Mouse (Mus musculus): ENCODE results near the gene Fhit. TPM values are rescaled to one million over a fixed set of nuclear protein-coding genes. Genes with fewer than 3 reads are reported as not detected.

Fhit gene
- polyA plus RNA-seq, 1 experiment = 0.25 TPM

DNA sequence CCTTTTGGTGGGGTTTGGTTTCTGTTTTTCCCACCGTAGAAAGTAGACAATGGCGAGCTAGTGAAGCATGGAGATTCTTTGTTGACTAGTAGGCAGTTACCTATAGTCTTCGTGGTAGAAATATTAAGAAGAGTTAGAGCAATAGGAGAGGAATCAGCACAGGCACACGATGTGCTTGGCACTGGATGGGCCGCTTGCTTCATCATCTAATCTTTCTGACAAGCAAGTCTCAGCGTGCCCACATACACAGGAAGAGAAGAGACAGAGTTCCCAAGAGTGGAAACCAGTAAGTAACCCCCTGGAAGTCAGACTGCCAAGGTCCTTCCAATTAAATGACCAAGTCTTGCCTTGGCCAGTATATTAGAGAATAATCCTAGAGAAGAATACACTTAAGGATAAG is 797.6 kb downstream of the Fhit start:
- peaks cover 3% of the 10 kb centered on the region for H3K27me3 ChIP-seq (replicated peaks)
- TF ChIP-seq GATA1 (IDR thresholded peaks at IDR 0.05; ENCODE audit: borderline replicate concordance, low read length) (no peak), FLI1 (IDR thresholded peaks at IDR 0.05; ENCODE audit: low read length) (no peak)
- H3K9me3 ChIP-seq = no peaks in the 10 kb centered on the region
- H3K4me1 ChIP-seq = peaks cover 19% of the 10 kb centered on the region
- no peak overlapping the region for H3K4me3 ChIP-seq (replicated peaks)
- no peaks in the 10 kb centered on the region for H3K36me3 ChIP-seq (replicated peaks; ENCODE audit: low read length)

GRCm38 (mm10) chr14:10363306-10363705 is 798.5 kb downstream of the Fhit start:
- Histone ChIP-seq H3K9me3 (no peaks in the 10 kb centered on the region), H3K4me1 (peaks cover 9% of the 10 kb centered on the region), H3K4me3 (replicated peaks) (no peak overlapping the region), H3K36me3 (replicated peaks; ENCODE audit: low read length) (no peaks in the 10 kb centered on the region), H3K27me3 (replicated peaks) (no peaks in the 10 kb centered on the region)
- no peak for TF ChIP-seq FLI1 (IDR thresholded peaks at IDR 0.05; ENCODE audit: low read length)
- TF ChIP-seq GATA1 (IDR thresholded peaks at IDR 0.05; ENCODE audit: borderline replicate concordance, low read length) = no peak

- Histone ChIP-seq H3K4me3 (replicated peaks) (no peak overlapping the region), H3K27me3 (replicated peaks) (no peaks in the 10 kb centered on the region), H3K9me3 (no peaks in the 10 kb centered on the region), H3K36me3 (replicated peaks; ENCODE audit: low read length) (no peaks in the 10 kb centered on the region), H3K4me1 (peaks cover 3% of the 10 kb centered on the region; the same call in 1 of the 2 replicates)
- no peak for TF ChIP-seq GATA1 (IDR thresholded peaks at IDR 0.05; ENCODE audit: borderline replicate concordance, low read length)
- TF ChIP-seq FLI1 (IDR thresholded peaks at IDR 0.05; ENCODE audit: low read length) = no peak
Observed at GRCm38 (mm10) chr14:10345905-10346304, 815.9 kb downstream of the Fhit start.

DNA sequence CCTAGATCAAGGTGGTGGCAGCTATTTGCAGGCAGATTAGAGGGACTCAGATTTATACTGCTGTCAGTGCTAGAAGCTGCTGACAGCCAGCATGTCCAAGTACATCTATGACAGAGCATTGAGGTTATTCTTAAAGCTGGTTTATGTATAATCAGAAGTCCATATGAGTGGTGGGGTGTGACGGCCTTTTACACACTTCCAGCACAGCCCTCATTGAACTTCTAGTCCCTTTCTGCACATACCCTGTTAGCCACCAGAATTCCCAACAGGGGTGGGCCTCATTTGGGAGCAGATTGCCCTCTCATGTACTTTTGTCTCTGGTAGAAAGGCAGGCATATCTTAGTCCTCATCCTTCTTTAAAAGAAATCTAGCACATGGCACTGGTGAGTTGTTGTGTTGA is 817.8 kb downstream of the Fhit start:
- no peaks in the 10 kb centered on the region for H3K27me3 ChIP-seq (replicated peaks)
- H3K36me3 ChIP-seq (replicated peaks; ENCODE audit: low read length) = no peaks in the 10 kb centered on the region

DNA sequence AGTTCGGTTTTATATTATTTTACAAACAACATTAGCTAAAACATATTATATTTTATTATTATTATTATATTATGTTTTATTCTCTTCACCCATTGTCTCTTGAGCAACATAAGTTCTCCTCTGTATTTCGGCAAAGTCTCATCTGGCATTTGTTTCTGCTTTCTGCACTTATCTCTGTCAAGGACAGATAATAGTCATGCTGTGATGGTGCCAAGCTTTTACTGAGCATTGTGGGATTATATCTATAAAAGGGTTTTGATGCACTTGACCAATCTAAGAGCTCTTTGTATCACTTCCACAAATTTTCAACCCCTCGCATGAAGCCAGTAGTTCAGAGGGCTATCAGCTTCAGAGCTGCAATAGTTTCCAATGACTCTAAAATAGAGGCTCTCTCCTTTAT is 845.1 kb downstream of the Fhit start:
- Histone ChIP-seq H3K4me3 (replicated peaks) (no peak overlapping the region), H3K27me3 (replicated peaks) (no peaks in the 10 kb centered on the region), H3K9me3 (no peaks in the 10 kb centered on the region), H3K36me3 (replicated peaks; ENCODE audit: low read length) (no peaks in the 10 kb centered on the region), H3K4me1 (no peaks in the 10 kb centered on the region)
- TF ChIP-seq GATA1 (IDR thresholded peaks at IDR 0.05; ENCODE audit: borderline replicate concordance, low read length) (no peak), FLI1 (IDR thresholded peaks at IDR 0.05; ENCODE audit: low read length) (no peak)

More for the DNA sequence above, 817.8 kb downstream of the Fhit start:
- Histone ChIP-seq H3K4me1 (peaks cover 3% of the 10 kb centered on the region; the same call in 1 of the 2 replicates), H3K9me3 (no peaks in the 10 kb centered on the region), H3K4me3 (replicated peaks) (no peak overlapping the region)
- TF ChIP-seq GATA1 (IDR thresholded peaks at IDR 0.05; ENCODE audit: borderline replicate concordance, low read length) (no peak), FLI1 (IDR thresholded peaks at IDR 0.05; ENCODE audit: low read length) (no peak)

- Histone ChIP-seq H3K27me3 (replicated peaks) (no peaks in the 10 kb centered on the region), H3K9me3 (peaks cover 3% of the 10 kb centered on the region; the same call in 1 of the 2 replicates)
Observed at GRCm38 (mm10) chr14:10312190-10312589, 849.6 kb downstream of the Fhit start.

DNA sequence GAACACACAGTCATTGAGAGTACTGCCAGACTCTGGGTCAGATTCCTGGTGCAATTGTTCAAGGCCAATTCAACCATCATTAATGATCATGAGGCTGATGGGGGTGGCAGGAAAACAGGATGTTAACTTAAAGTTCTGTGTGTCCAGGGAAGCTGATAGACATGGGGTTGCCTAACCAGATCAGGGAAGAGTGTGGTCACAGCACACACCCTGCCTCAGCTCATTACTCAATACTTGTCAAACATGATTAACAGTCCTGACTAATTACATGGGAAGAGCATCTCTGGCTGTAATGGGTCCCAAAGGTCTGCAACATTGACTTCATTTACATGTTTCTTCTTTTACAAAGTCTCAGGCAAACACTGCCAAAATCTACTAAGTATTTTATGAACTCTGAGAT is 856.5 kb downstream of the Fhit start:
- Histone ChIP-seq H3K4me1 (peaks cover 5% of the 10 kb centered on the region; the same call in 1 of the 2 replicates), H3K9me3 (no peaks in the 10 kb centered on the region), H3K27me3 (replicated peaks) (no peaks in the 10 kb centered on the region), H3K36me3 (replicated peaks; ENCODE audit: low read length) (no peaks in the 10 kb centered on the region), H3K4me3 (replicated peaks) (no peak overlapping the region)
- TF ChIP-seq GATA1 (IDR thresholded peaks at IDR 0.05; ENCODE audit: borderline replicate concordance, low read length) (no peak), FLI1 (IDR thresholded peaks at IDR 0.05; ENCODE audit: low read length) (no peak)

More at GRCm38 (mm10) chr14:10312190-10312589, 849.6 kb downstream of the Fhit start:
- Histone ChIP-seq H3K4me3 (replicated peaks) (no peak overlapping the region), H3K36me3 (replicated peaks; ENCODE audit: low read length) (no peaks in the 10 kb centered on the region), H3K4me1 (no peaks in the 10 kb centered on the region)
- no peak for TF ChIP-seq FLI1 (IDR thresholded peaks at IDR 0.05; ENCODE audit: low read length)
- no peak for TF ChIP-seq GATA1 (IDR thresholded peaks at IDR 0.05; ENCODE audit: borderline replicate concordance, low read length)

DNA sequence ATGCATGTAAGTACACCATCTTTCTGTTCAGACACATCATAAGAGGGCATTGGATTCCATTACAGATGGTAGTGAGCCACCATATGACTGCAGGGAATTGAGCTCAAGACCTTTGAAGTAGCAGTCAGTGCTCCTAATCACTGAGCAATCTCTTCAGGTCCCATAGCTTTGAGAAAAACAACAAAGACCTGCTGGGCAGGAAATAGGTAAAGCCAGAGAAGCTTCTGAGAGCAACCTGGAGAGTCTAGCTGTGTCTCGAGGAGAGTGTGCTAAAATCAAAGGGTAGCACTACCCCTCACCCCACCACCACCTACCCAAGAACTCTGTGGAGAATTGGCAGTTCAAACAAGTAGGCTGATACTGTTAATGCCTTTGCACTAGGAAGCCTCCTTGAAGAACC is 860.3 kb downstream of the Fhit start:
- no peak for TF ChIP-seq GATA1 (IDR thresholded peaks at IDR 0.05; ENCODE audit: borderline replicate concordance, low read length)
- no peak for TF ChIP-seq FLI1 (IDR thresholded peaks at IDR 0.05; ENCODE audit: low read length)
- Histone ChIP-seq H3K4me1 (peaks cover 5% of the 10 kb centered on the region; the same call in 1 of the 2 replicates), H3K36me3 (replicated peaks; ENCODE audit: low read length) (no peaks in the 10 kb centered on the region), H3K9me3 (no peaks in the 10 kb centered on the region), H3K27me3 (replicated peaks) (no peaks in the 10 kb centered on the region), H3K4me3 (replicated peaks) (no peak overlapping the region)

GRCm38 (mm10) chr14:10300914-10301313 is 860.9 kb downstream of the Fhit start:
- Histone ChIP-seq H3K4me1 (peaks cover 5% of the 10 kb centered on the region; the same call in 1 of the 2 replicates), H3K36me3 (replicated peaks; ENCODE audit: low read length) (no peaks in the 10 kb centered on the region), H3K4me3 (replicated peaks) (no peak overlapping the region), H3K27me3 (replicated peaks) (no peaks in the 10 kb centered on the region), H3K9me3 (no peaks in the 10 kb centered on the region)
- TF ChIP-seq GATA1 (IDR thresholded peaks at IDR 0.05; ENCODE audit: borderline replicate concordance, low read length) (no peak), FLI1 (IDR thresholded peaks at IDR 0.05; ENCODE audit: low read length) (no peak)

DNA sequence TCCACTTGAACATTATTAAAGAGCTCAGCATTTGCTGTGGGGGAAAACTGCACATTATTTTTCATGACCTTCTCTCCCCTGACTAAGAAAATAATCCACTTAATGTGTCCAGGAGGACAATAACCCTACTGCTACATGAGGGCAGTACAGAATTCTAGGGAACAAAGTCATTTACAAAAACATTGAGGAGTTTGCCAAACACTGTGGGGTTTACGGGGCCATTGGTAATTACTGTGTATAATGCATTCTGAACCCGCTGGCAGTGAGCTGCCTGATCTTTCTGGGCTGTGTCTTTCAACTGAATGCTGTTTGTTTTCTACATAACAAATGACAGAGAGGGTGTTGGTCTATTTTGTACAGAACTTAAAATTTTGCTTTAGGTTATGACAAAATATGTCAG is 862.8 kb downstream of the Fhit start:
- H3K36me3 ChIP-seq (replicated peaks; ENCODE audit: low read length) = no peaks in the 10 kb centered on the region
- H3K27me3 ChIP-seq (replicated peaks) = no peaks in the 10 kb centered on the region
- no peak overlapping the region for H3K4me3 ChIP-seq (replicated peaks)
- TF ChIP-seq FLI1 (IDR thresholded peaks at IDR 0.05; ENCODE audit: low read length) (no peak), GATA1 (IDR thresholded peaks at IDR 0.05; ENCODE audit: borderline replicate concordance, low read length) (no peak)
- no peaks in the 10 kb centered on the region for H3K9me3 ChIP-seq
- H3K4me1 ChIP-seq = no peaks in the 10 kb centered on the region

DNA sequence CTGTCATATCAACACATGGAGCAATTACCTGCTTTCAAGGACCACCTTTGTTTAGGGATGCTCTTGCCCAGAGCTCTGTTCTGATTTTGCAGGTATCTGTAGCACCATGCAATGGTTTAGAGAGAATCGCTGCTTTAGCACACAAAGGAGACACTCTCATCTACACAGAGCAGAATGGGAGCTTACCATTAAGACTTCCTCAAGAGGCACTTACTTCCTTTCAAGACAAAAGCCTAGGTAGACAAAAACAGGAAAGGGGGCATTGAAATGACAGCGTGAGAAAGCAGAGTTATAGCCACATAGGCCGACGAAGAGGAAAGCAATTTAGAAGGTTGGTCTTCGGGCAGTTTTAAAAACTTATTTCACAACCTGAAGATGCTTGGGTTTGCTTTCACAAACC is 872.8 kb downstream of the Fhit start:
- Histone ChIP-seq H3K27me3 (replicated peaks) (no peaks in the 10 kb centered on the region), H3K4me1 (no peaks in the 10 kb centered on the region), H3K4me3 (replicated peaks) (no peak overlapping the region), H3K9me3 (no peaks in the 10 kb centered on the region), H3K36me3 (replicated peaks; ENCODE audit: low read length) (no peaks in the 10 kb centered on the region)
- TF ChIP-seq FLI1 (IDR thresholded peaks at IDR 0.05; ENCODE audit: low read length) (no peak), GATA1 (IDR thresholded peaks at IDR 0.05; ENCODE audit: borderline replicate concordance, low read length) (no peak)

All from megakaryocyte, embryonic 14.5 days (primary cell).